Comparison of ENCODE assay signal across 7 mouse cellular contexts in genomic region chr16:37653731-37654657, GRCm38 (mm10). TPM values are rescaled to one million over a fixed set of nuclear protein-coding genes. Genes with fewer than 3 reads are reported as not detected.
DNase-seq lines count a peak whose midpoint lies in the region; ATAC-seq lines count a peak whose summit lies in the region.

TSS of gene Ndufb4 (minus strand) at chr16:37654453.

- H3K4me2 ChIP-seq in intestine, embryonic 16.5 days (ENCODE audit: low read depth, low read length) = peak within 1 kb of the TSS; percentile 52
- peak within 1 kb of the TSS; percentile 61 for H3K4me2 ChIP-seq in midbrain, embryonic 11.5 days

- peaks cover 10% of the 10 kb centered on the region for H3K4me1 ChIP-seq in intestine, embryonic 16.5 days (ENCODE audit: control insufficient read depth, insufficient read depth, low read length)
- peaks cover 17% of the 10 kb centered on the region for H3K4me1 ChIP-seq in midbrain, embryonic 11.5 days (ENCODE audit: control insufficient read depth, insufficient read depth, low read length)

- peak; percentile 95 for DNase-seq in adrenal gland, adult 8-10 months
- peak; percentile 98 for DNase-seq in embryo, embryonic 9.5 days (ENCODE audit: extremely low spot score)
- DNase-seq in gastrocnemius, postnatal 4 days (ENCODE audit: low spot score in 2 of 2) = peak; percentile 93 to 96
- DNase-seq in left cerebral cortex, postnatal 36 days (ENCODE audit: low spot score in 2 of 2) = peak; percentile 95
- peak; percentile 100 for DNase-seq in midbrain, embryonic 11.5 days (ENCODE audit: low spot score, missing footprints)
- peak; percentile 100 for DNase-seq in skeletal muscle tissue, adult 2 months (ENCODE audit: low read depth, low spot score)

- no peaks in the 10 kb centered on the region for H3K36me3 ChIP-seq in intestine, embryonic 16.5 days (ENCODE audit: control insufficient read depth, insufficient read depth, low read length)
- no peaks in the 10 kb centered on the region for H3K36me3 ChIP-seq in midbrain, embryonic 11.5 days (ENCODE audit: control insufficient read depth, insufficient read depth, low read length)

- no peaks in the 10 kb centered on the region for H3K9me3 ChIP-seq in intestine, embryonic 16.5 days (ENCODE audit: control insufficient read depth, low read length)
- H3K9me3 ChIP-seq in midbrain, embryonic 11.5 days (ENCODE audit: control insufficient read depth, low read length) = no peaks in the 10 kb centered on the region

- H3K27ac ChIP-seq in intestine, embryonic 16.5 days (ENCODE audit: low read length) = peak within 1 kb of the TSS; percentile 81
- H3K27ac ChIP-seq in midbrain, embryonic 11.5 days (ENCODE audit: low read depth, low read length) = peak within 1 kb of the TSS; percentile 41

- ATAC-seq in intestine, embryonic 16.5 days = peak; percentile 95
- ATAC-seq in midbrain, embryonic 11.5 days (ENCODE audit: low FRiP score) = peak; percentile 94

- H3K4me3 ChIP-seq in intestine, embryonic 16.5 days (ENCODE audit: low read length) = peak within 1 kb of the TSS; percentile 81
- peak within 1 kb of the TSS; percentile 54 for H3K4me3 ChIP-seq in midbrain, embryonic 11.5 days (ENCODE audit: low read depth, low read length)

- H3K9ac ChIP-seq in intestine, embryonic 16.5 days (ENCODE audit: low read depth, low read length) = peak within 1 kb of the TSS; percentile 95
- H3K9ac ChIP-seq in midbrain, embryonic 11.5 days (ENCODE audit: low read length) = peak within 1 kb of the TSS; percentile 93

- under 1% methylated on average over 50 of the region's 58 CpGs for WGBS in intestine, embryonic 16.5 days
- under 1% methylated on average over 50 of the region's 58 CpGs for WGBS in midbrain, embryonic 11.5 days

- no peaks in the 10 kb centered on the region for H3K27me3 ChIP-seq in intestine, embryonic 16.5 days (replicated peaks; ENCODE audit: control insufficient read depth, insufficient read depth, low read length)
- no peaks in the 10 kb centered on the region for H3K27me3 ChIP-seq in midbrain, embryonic 11.5 days (ENCODE audit: control insufficient read depth, insufficient read depth, low read length)

- intact Hi-C loops in left cerebral cortex, postnatal 36 days (cut with DNase I) = no loop called here

RNA-seq across cellular contexts. Expression of gene Ndufb4, which starts in this region (rescaled TPM):
- total RNA-seq in adrenal gland, adult 8-10 months (2022) = 10 to 100 TPM; 87.1 to 97.1 (median 92.0) TPM
- 100 to 1,000 TPM; 107 to 122 TPM for total RNA-seq in gastrocnemius, postnatal 4 days (2021)
- 58.1 and 60.9 TPM in 2 replicates for polyA plus RNA-seq in intestine, embryonic 16.5 days (2015; fragmentation: Nextera tagmentation; extraction: Ambion mirVana)
- 10 to 100 TPM; 65.4 to 68.8 TPM for total RNA-seq in left cerebral cortex, postnatal 36 days (2021)
- 65.1 and 66.0 TPM in 2 replicates for polyA plus RNA-seq in midbrain, embryonic 11.5 days (2014; fragmentation: Nextera tagmentation; extraction: Ambion mirVana)

Comparison
In these comparisons a context has a peak if more than half of its experiments do, and no peak if none do; other contexts are left out.
1. Peak in every context shown above with its lines: DNase-seq, ATAC-seq, H3K4me3 ChIP-seq and H3K27ac ChIP-seq.